Mouse (Mus musculus): ENCODE results near the gene Toe1.

DNA sequence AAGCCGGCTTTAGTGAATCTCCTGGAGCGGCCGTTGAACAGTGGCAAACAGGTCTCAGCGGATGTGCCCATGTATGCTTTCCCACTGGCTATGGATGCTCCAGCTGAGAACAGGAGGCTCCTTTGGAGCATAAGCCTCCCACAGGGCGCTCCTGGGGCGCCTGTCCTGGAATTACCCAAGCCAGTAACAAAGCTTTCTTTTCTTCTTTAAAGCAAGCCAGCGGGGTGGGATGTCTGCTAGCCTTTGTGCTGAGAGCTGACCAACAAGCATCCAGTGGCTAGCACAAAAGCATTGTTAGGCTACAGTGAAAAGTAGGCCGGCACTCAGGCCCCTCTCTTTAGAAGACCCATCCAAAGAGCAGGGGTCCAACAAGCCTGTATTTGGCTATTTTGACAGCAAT lies 25.3 kb downstream of the Toe1 start:
- TF ChIP-seq TAL1 (IDR thresholded peaks at IDR 0.05; ENCODE audit: low read length), result no peak
- no peak for TF ChIP-seq GATA1 (IDR thresholded peaks at IDR 0.05; ENCODE audit: low read length)

All from erythroblast, embryonic 14.5 days (primary cell).